Mouse (Mus musculus): ENCODE measurements around the gene Arhgef3. TPM values are rescaled to one million over a fixed set of nuclear protein-coding genes. Genes with fewer than 3 reads are reported as not detected.
A peak's percentile ranks its signal among the peaks of the same experiment; 100 is the strongest.
"Not testable (repeated sequence)": the region's sequence is repeated elsewhere in the genome, so short reads cannot be mapped to it uniquely, and the experiment has no call there.

Arhgef3 gene
- polyA plus RNA-seq, 1 experiment from 2014 or later: 9.0 TPM

GRCm38 (mm10) chr14:27200743-27201576, 86.3 kb downstream of the Arhgef3 start:
- Histone ChIP-seq H3K4me1 (ENCODE audit: insufficient read depth) (no peaks in the 10 kb centered on the region), H3K27ac (ENCODE audit: low read depth) (no peak overlapping the region), H3K36me3 (ENCODE audit: insufficient read depth) (no peaks in the 10 kb centered on the region), H3K9me3 (ENCODE audit: low read depth, low read length) (no peaks in the 10 kb centered on the region), H3K4me3 (ENCODE audit: low read depth, low read length) (no peak overlapping the region), H3K27me3 (ENCODE audit: insufficient read depth, low read length) (no peaks in the 10 kb centered on the region), H3K4me2 (no peak overlapping the region), H3K9ac (no peak overlapping the region)
- DNase-seq (no peak), ATAC-seq (ENCODE audit: insufficient read depth) (no peak)
- TF ChIP-seq CTCF (IDR thresholded peaks at IDR 0.05; ENCODE audit: low read depth): no peak
- WGBS: 63% methylated on average over 12 of the region's 12 CpGs

- 46% methylated on average over 5 of the region's 5 CpGs for WGBS
- H3K4me2 ChIP-seq: no peak overlapping the region
Measured at GRCm38 (mm10) chr14:27201824-27202223, 87.1 kb downstream of the Arhgef3 start.

GRCm38 (mm10) chr14:27204704-27205103, 90.0 kb downstream of the Arhgef3 start:
- 83% methylated on average over 2 of the region's 2 CpGs for WGBS
- Histone ChIP-seq H3K4me2 (no peak overlapping the region), H3K27me3 (ENCODE audit: insufficient read depth, low read length) (no peaks in the 10 kb centered on the region), H3K9me3 (ENCODE audit: low read depth, low read length) (no peaks in the 10 kb centered on the region), H3K9ac (no peak overlapping the region), H3K27ac (ENCODE audit: low read depth) (no peak overlapping the region), H3K36me3 (ENCODE audit: insufficient read depth) (no peaks in the 10 kb centered on the region), H3K4me1 (ENCODE audit: insufficient read depth) (no peaks in the 10 kb centered on the region), H3K4me3 (ENCODE audit: low read depth, low read length) (no peak overlapping the region)
- no peak for TF ChIP-seq CTCF (IDR thresholded peaks at IDR 0.05; ENCODE audit: low read depth)
- no peak for DNase-seq
- no peak for ATAC-seq (ENCODE audit: insufficient read depth)

More at GRCm38 (mm10) chr14:27201824-27202223, 87.1 kb downstream of the Arhgef3 start:
- H3K27ac ChIP-seq (ENCODE audit: low read depth): no peak overlapping the region
- ATAC-seq (ENCODE audit: insufficient read depth) (no peak), DNase-seq (no peak)
- H3K9ac ChIP-seq: no peak overlapping the region
- no peaks in the 10 kb centered on the region for H3K36me3 ChIP-seq (ENCODE audit: insufficient read depth)
- H3K4me1 ChIP-seq (ENCODE audit: insufficient read depth): no peaks in the 10 kb centered on the region
- no peaks in the 10 kb centered on the region for H3K9me3 ChIP-seq (ENCODE audit: low read depth, low read length)
- no peak overlapping the region for H3K4me3 ChIP-seq (ENCODE audit: low read depth, low read length)
- H3K27me3 ChIP-seq (ENCODE audit: insufficient read depth, low read length): no peaks in the 10 kb centered on the region
- no peak for TF ChIP-seq CTCF (IDR thresholded peaks at IDR 0.05; ENCODE audit: low read depth)

GRCm38 (mm10) chr14:27206443-27206842, 91.7 kb downstream of the Arhgef3 start:
- Histone ChIP-seq H3K27me3 (ENCODE audit: insufficient read depth, low read length) (no peaks in the 10 kb centered on the region), H3K36me3 (ENCODE audit: insufficient read depth) (no peaks in the 10 kb centered on the region), H3K9ac (no peak overlapping the region), H3K4me2 (no peak overlapping the region), H3K4me1 (ENCODE audit: insufficient read depth) (no peaks in the 10 kb centered on the region), H3K27ac (ENCODE audit: low read depth) (no peak overlapping the region), H3K9me3 (ENCODE audit: low read depth, low read length) (no peaks in the 10 kb centered on the region), H3K4me3 (ENCODE audit: low read depth, low read length) (no peak overlapping the region)
- ATAC-seq (ENCODE audit: insufficient read depth): no peak
- peak; percentile 20 for DNase-seq
- TF ChIP-seq CTCF (IDR thresholded peaks at IDR 0.05; ENCODE audit: low read depth): no peak

GRCm38 (mm10) chr14:27209542-27209941, 94.8 kb downstream of the Arhgef3 start:
- Histone ChIP-seq H3K27ac (ENCODE audit: low read depth) (no peak overlapping the region), H3K36me3 (ENCODE audit: insufficient read depth) (no peaks in the 10 kb centered on the region), H3K9me3 (ENCODE audit: low read depth, low read length) (no peaks in the 10 kb centered on the region), H3K4me2 (no peak overlapping the region), H3K27me3 (ENCODE audit: insufficient read depth, low read length) (no peaks in the 10 kb centered on the region), H3K4me3 (ENCODE audit: low read depth, low read length) (no peak overlapping the region), H3K4me1 (ENCODE audit: insufficient read depth) (no peaks in the 10 kb centered on the region), H3K9ac (no peak overlapping the region)
- TF ChIP-seq CTCF (IDR thresholded peaks at IDR 0.05; ENCODE audit: low read depth): no peak
- ATAC-seq (ENCODE audit: insufficient read depth) (no peak), DNase-seq (no peak)
- WGBS: 85% methylated on average over 4 of the region's 4 CpGs

- not testable (repeated sequence) for H3K4me3 ChIP-seq (ENCODE audit: low read depth, low read length); H3K4me1 ChIP-seq (ENCODE audit: insufficient read depth); H3K9me3 ChIP-seq (ENCODE audit: low read depth, low read length); DNase-seq; H3K36me3 ChIP-seq (ENCODE audit: insufficient read depth); H3K9ac ChIP-seq; H3K27me3 ChIP-seq (ENCODE audit: insufficient read depth, low read length); H3K27ac ChIP-seq (ENCODE audit: low read depth); H3K4me2 ChIP-seq; ATAC-seq (ENCODE audit: insufficient read depth)
- 57% methylated on average over 9 of the region's 9 CpGs for WGBS
Measured at GRCm38 (mm10) chr14:27210801-27211200, 96.1 kb downstream of the Arhgef3 start.

- no peaks in the 10 kb centered on the region for H3K36me3 ChIP-seq (ENCODE audit: insufficient read depth)
- DNase-seq: no peak
- no peaks in the 10 kb centered on the region for H3K27me3 ChIP-seq (ENCODE audit: insufficient read depth, low read length)
- H3K4me2 ChIP-seq: no peak overlapping the region
- H3K9ac ChIP-seq: no peak overlapping the region
- 95% methylated on average over 2 of the region's 2 CpGs for WGBS
- no peaks in the 10 kb centered on the region for H3K4me1 ChIP-seq (ENCODE audit: insufficient read depth)
- H3K27ac ChIP-seq (ENCODE audit: low read depth): no peak overlapping the region
- ATAC-seq (ENCODE audit: insufficient read depth): no peak
- TF ChIP-seq CTCF (IDR thresholded peaks at IDR 0.05; ENCODE audit: low read depth): no peak
- H3K9me3 ChIP-seq (ENCODE audit: low read depth, low read length): no peaks in the 10 kb centered on the region
- no peak overlapping the region for H3K4me3 ChIP-seq (ENCODE audit: low read depth, low read length)
Measured at GRCm38 (mm10) chr14:27211743-27212445, 97.2 kb downstream of the Arhgef3 start.
